Mouse (Mus musculus) testis, adult 2 months (tissue): Measurements from ENCODE around the gene Usp22.
A peak's percentile ranks its signal among the peaks of the same experiment; 100 is the strongest.

Source experiments
- CTCF ChIP-seq: fragments of 200-500 bp; IDR thresholded peaks from 2 replicates; pipeline ENCODE4 v1.5.1; 2012; ENCODE audit warnings: low read depth, mild to moderate bottlenecking, inconsistent platforms, low read length, moderate library complexity; ENCODE audit not compliant: control insufficient read depth, insufficient read depth, insufficient replicate concordance
- POLR2A ChIP-seq: fragments of 200-500 bp; IDR thresholded peaks from 2 replicates; pipeline ENCODE4 v1.6.1; 2012; ENCODE audit warnings: low read depth, mild to moderate bottlenecking, inconsistent platforms, low read length, moderate library complexity; ENCODE audit not compliant: control insufficient read depth

DNA sequence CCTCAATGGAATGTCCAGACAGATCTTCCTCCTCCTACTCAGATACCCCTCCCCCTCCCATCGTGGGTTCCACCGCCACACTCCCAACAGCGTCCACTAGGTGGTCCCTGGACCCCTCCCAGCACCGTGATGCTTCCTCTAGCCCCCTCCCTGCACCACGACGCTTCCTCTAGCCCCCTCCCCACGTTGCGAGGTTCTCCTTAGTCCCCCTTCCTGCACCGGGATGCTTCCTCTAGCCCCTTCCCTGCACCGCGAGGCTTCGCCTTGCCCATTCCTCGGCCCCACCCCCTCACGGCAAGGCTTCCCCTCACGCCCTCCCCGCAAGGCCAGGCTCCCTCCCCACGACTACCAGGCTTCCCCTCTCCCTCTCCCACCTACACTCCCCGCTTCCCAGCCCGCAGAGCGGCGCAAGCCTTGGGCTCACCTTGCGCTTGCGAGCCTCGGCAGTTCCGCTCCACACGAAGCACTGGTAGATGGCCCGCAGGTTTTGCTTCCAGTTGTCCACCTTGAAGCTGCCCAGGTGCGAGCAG lies 499 bp downstream of the Usp22 start:
- TF ChIP-seq CTCF (peak; percentile 55; the same call in 1 of the 2 replicates), POLR2A (no peak; the same call in 1 of the 2 replicates)
